Mouse (Mus musculus) heart, embryonic 11.5 days (tissue): ENCODE results near the gene Atxn1. TPM values are rescaled to one million over a fixed set of nuclear protein-coding genes. Genes with fewer than 3 reads are reported as not detected.

Source experiments
- ATAC-seq: fragments of 200-750 bp; cut with Nextera tagmentation; replicated peaks from 2 replicates; pipeline ENCODE4 v1.8.0; 2017; ENCODE audit warnings: moderate library complexity; ENCODE audit not compliant: insufficient number of reproducible peaks, low FRiP score, low TSS enrichment
- H3K27ac ChIP-seq: fragments of 300-500 bp; sonication (generic); 2 replicates; pipeline ENCODE4 v1.5.1; 2014; ENCODE audit warnings: mild to moderate bottlenecking, low read depth, low read length
- H3K27me3 ChIP-seq: fragments of 300-500 bp; sonication (generic); 2 replicates; pipeline ENCODE4 v1.6.1; 2014; ENCODE audit warnings: mild to moderate bottlenecking, low read length, mixed read lengths; ENCODE audit not compliant: control insufficient read depth, insufficient read depth
- H3K36me3 ChIP-seq: fragments of 300-500 bp; sonication (generic); 2 replicates; pipeline ENCODE4 v1.6.1; 2014; ENCODE audit warnings: mild to moderate bottlenecking, low read length, moderate library complexity, mixed read lengths; ENCODE audit not compliant: control insufficient read depth, insufficient read depth
- H3K4me1 ChIP-seq: fragments of 300-500 bp; sonication (generic); 2 replicates; pipeline ENCODE4 v1.6.1; 2014; ENCODE audit warnings: low read length; ENCODE audit not compliant: control insufficient read depth, insufficient read depth
- H3K4me2 ChIP-seq: fragments of 300-500 bp; sonication (generic); 2 replicates; pipeline ENCODE4 v1.6.1; 2014; ENCODE audit warnings: mild to moderate bottlenecking, moderate library complexity
- H3K4me3 ChIP-seq: fragments of 300-500 bp; sonication (generic); 2 replicates; pipeline ENCODE4 v1.5.1; 2014; ENCODE audit warnings: low read depth, low read length
- H3K9ac ChIP-seq: fragments of 300-500 bp; sonication (generic); 2 replicates; pipeline ENCODE4 v1.6.1; 2014; ENCODE audit warnings: mild to moderate bottlenecking, low read depth, low read length, moderate library complexity
- H3K9me3 ChIP-seq: fragments of 300-500 bp; sonication (generic); replicated peaks from 2 replicates; pipeline ENCODE4 v1.6.1; 2016; ENCODE audit warnings: low read length; ENCODE audit not compliant: control insufficient read depth
- WGBS: fragments of 180-500 bp; shearing (Covaris S2); extraction: QIAGEN DNeasy Blood & Tissue Kit; methylation state at CpG from one replicate; pipeline ENCODE4 v1.1.7; 2014; ENCODE audit not compliant: insufficient replicate concordance; 5-methylcytosine and 5-hydroxymethylcytosine counted together
- polyA plus RNA-seq: library from polyadenylated mRNA; unstranded; fragments of >200 nt; fragmentation: Nextera tagmentation; extraction: Ambion mirVana; gene quantifications from 2 replicates; pipeline ENCODE4 v1.2.1, GENCODE M21; 2014

Gene Atxn1
- polyA plus RNA-seq, 1 experiment from 2014 or later, result 6.4 TPM

DNA sequence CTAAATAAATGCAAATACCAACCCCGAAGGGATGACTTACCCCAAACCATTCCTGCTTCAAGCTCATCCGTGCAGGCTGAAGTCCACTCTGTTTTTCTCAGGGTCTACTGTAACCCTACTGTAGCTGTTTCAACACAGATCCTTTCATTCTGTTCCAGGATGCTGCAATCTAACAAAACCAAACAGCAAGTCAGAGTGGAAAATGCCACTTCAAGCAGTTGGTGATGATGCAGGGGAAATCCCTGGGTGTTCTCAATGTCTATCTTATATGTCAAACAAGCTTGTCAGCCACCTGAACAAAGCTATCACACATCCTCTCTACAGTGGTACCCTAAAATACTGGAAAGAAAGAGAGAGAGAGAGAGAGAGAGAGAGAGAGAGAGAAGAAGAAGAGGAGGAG lies 112.5 kb downstream of the Atxn1 start:
- no peaks in the 10 kb centered on the region for H3K27me3 ChIP-seq
- 62% methylated on average over 2 of the region's 2 CpGs for whole genome bisulfite sequencing
- H3K27ac ChIP-seq, result no peak overlapping the region

DNA sequence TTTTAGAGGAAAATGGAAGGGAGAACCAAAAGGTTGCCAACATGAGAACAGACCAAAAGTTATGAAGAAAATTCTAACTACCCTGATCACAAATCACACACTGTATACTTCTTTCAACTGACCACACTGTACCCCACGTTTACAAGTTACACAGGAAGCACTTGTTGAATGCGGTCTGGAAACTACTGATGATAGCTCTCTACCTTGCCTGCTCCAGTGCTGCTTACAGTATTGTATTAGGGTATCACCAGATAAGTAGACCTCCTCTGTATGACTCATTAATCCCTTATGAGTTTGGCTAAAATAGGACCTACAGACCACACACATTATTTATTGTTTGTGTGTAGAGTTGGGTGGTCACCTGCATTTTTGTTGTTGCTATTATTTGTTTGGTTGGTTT lies 113.1 kb downstream of the Atxn1 start:
- H3K27me3 ChIP-seq, result no peaks in the 10 kb centered on the region
- 75% methylated on average over 2 of the region's 2 CpGs for WGBS
- peaks cover 17% of the 10 kb centered on the region for H3K4me1 ChIP-seq
- no peaks in the 10 kb centered on the region for H3K36me3 ChIP-seq
- H3K9me3 ChIP-seq, result no peaks in the 10 kb centered on the region
- no peak overlapping the region for H3K9ac ChIP-seq
- H3K27ac ChIP-seq, result no peak overlapping the region
- no peak for ATAC-seq
- H3K4me2 ChIP-seq, result no peak overlapping the region
- H3K4me3 ChIP-seq, result no peak overlapping the region

More for the DNA sequence above, 112.5 kb downstream of the Atxn1 start:
- Histone ChIP-seq H3K36me3 (no peaks in the 10 kb centered on the region), H3K9me3 (no peaks in the 10 kb centered on the region), H3K4me1 (peaks cover 17% of the 10 kb centered on the region), H3K9ac (no peak overlapping the region), H3K4me3 (no peak overlapping the region), H3K4me2 (no peak overlapping the region)
- no peak for ATAC-seq

DNA sequence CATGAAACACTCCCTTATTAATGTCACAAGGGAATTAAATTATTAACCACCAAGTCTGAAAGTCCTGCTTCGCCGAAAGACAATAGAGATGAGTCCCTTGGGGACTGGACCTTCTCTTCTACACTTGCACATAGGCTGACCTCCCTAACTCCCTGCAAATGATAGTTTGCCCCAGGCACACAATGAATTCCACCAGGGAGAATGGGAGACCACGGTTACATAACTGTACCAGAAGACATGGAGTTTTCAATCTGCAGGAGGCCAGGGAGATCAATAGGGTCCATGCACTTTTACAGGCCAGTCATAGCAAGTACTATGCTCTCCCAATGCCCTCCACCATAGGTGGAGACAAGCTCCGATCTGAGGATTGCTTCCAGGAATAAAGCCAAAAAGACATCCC lies 113.7 kb downstream of the Atxn1 start:
- H3K27ac ChIP-seq, result peak overlapping the region; percentile 15; the same call in 1 of the 2 replicates
- no peaks in the 10 kb centered on the region for H3K36me3 ChIP-seq
- no peaks in the 10 kb centered on the region for H3K27me3 ChIP-seq
- H3K9ac ChIP-seq, result no peak overlapping the region
- ATAC-seq, result no peak
- no peak overlapping the region for H3K4me2 ChIP-seq
- H3K4me3 ChIP-seq, result no peak overlapping the region
- WGBS, result 86% methylated on average over 4 of the region's 4 CpGs
- H3K4me1 ChIP-seq, result peaks cover 14% of the 10 kb centered on the region
- H3K9me3 ChIP-seq, result no peaks in the 10 kb centered on the region

DNA sequence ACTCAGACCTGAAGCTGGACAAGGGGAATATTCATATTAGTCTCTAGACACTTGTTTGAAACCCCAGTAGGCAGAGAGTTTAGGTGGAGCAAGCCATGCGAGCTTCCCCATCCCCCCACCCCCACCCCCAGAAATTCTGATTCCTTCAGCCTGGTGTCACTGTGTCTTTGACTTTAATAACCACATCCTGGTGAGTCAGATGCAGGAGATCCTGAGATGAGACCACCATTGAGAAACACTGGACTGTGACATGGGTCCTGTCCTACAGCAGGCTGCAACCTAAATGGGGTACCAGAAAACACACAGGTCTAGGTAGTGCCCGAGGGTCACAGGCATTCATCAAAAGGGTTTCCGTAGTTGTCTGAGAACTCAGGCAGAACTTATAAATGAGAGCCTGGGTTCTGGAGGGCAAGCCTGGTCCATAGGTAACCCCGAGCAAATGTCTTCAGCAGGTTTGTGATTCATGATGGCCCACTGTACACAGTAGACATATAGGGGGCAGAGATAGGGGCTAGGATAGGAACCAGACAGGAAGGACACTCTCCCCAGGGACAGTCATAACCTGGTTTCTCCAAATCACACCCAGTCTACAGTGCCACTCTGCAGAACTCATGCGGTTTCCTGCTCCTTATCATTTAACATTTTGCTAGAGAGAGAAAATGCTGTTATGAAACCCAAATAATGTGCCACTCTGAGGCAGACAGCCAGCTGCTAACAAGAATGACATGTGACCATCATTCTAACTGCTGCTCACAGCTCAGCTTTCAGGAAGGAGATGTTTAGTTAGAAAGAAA lies 114.4 kb downstream of the Atxn1 start:
- WGBS, result 73% methylated on average over 5 of the region's 5 CpGs
- no peak overlapping the region for H3K9ac ChIP-seq
- ATAC-seq, result no peak
- H3K4me1 ChIP-seq, result peaks cover 13% of the 10 kb centered on the region
- no peak overlapping the region for H3K4me3 ChIP-seq
- H3K27me3 ChIP-seq, result no peaks in the 10 kb centered on the region
- H3K36me3 ChIP-seq, result no peaks in the 10 kb centered on the region
- H3K27ac ChIP-seq, result peak overlapping the region; percentile 22
- peak overlapping the region; percentile 28 for H3K4me2 ChIP-seq
- no peaks in the 10 kb centered on the region for H3K9me3 ChIP-seq

DNA sequence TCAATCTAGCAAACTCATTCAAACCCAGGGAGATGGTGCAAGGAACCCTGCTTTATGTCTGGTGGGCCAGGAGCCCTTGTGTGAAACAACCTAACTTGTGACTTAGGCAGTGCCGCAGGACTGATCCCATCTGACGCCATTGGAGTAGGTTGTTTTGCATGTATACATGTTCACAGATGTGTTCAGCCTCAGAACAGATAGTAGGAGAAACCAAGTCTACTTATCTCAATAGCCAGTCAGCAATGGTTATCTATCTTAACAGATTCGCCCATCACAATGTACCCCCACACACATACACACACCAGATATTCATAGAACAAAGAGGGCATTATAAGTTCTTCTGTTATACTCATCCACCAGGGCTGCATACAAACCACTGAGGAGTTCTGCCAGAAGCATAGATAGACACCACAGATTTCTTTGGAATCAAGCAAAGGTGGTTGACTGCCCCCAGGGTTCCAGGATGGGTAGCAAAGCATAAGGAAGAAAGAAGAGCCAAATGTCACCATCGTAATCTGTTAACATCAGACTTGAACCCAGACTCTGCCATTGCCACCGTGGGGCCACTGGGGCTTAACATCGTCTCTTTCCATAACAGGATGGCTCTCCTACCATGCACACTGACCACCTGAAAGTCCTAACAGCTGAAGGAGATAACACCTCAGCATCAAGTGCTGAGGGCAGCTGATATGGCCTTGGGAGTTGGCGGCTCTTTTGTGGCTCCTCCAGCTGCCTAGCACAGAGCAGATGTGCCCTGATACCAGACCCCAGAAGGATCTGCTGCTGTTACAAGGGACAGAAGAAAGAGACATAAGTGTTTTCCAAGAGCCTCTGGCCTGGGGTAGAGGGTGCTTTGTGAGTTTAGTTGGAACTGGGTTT lies 115.4 kb downstream of the Atxn1 start:
- H3K27me3 ChIP-seq, result no peaks in the 10 kb centered on the region
- H3K4me3 ChIP-seq, result no peak overlapping the region
- H3K4me1 ChIP-seq, result peaks cover 13% of the 10 kb centered on the region
- H3K36me3 ChIP-seq, result no peaks in the 10 kb centered on the region
- no peaks in the 10 kb centered on the region for H3K9me3 ChIP-seq
- H3K9ac ChIP-seq, result no peak overlapping the region
- peak overlapping the region; percentile 76 for H3K27ac ChIP-seq
- no peak overlapping the region for H3K4me2 ChIP-seq
- ATAC-seq, result peak; percentile 95
- WGBS, result 56% methylated on average over 7 of the region's 7 CpGs

DNA sequence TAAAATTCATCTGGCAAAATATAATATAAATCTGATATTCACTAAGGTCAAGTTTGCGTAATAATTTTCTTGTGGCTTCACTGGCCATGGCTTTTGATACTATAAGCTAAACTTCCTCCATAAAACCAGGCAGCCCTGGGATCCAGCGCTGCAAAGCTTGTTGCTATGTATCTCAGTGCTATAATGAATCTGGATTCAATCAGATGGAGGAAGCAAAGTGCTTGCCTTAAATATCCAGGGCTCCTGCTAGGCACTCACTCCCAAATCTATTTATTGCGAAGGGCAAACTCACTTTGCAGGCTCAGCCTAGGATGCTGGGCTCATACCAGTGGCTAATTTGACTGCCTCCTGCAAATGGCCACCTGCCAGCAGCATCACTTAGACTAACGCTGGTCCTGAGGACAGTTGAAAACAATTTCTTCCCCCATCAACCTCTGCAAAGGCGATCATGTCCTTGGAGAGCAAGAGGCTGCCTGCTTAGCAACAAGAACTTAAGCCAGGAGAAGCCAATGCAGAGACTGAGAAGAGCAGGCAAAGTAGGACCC lies 122.2 kb downstream of the Atxn1 start:
- Histone ChIP-seq H3K27me3 (no peaks in the 10 kb centered on the region), H3K27ac (no peak overlapping the region), H3K36me3 (no peaks in the 10 kb centered on the region), H3K9ac (no peak overlapping the region), H3K4me1 (no peaks in the 10 kb centered on the region; the same call in 1 of the 2 replicates), H3K9me3 (no peaks in the 10 kb centered on the region), H3K4me2 (no peak overlapping the region), H3K4me3 (no peak overlapping the region)
- no peak for ATAC-seq
- WGBS, result 73% methylated on average over 5 of the region's 5 CpGs

DNA sequence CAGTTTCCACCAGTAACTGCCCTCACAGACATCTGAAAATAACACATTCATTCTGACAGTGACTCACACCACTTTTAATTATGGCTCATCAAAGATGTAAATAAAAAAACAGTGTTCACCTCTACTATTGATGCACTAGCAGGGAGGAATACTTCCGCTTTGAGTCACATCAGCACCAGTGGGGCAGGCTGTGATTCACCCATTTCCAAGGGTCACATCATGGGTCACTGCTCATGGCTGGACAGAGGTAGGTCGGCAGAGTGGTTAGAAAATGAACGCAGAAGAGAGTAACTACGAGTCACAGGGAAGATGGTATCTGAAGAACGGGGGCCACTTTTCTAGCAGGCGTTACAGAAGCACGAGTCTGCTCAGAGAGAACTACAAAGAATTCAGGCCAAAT lies 124.9 kb downstream of the Atxn1 start:
- Histone ChIP-seq H3K9me3 (no peaks in the 10 kb centered on the region), H3K4me3 (no peak overlapping the region), H3K36me3 (no peaks in the 10 kb centered on the region; the same call in 1 of the 2 replicates), H3K4me1 (no peaks in the 10 kb centered on the region; the same call in 1 of the 2 replicates), H3K4me2 (no peak overlapping the region), H3K27ac (peak overlapping the region; percentile 22; the same call in 1 of the 2 replicates), H3K9ac (no peak overlapping the region), H3K27me3 (no peaks in the 10 kb centered on the region)
- ATAC-seq, result no peak
- WGBS, result 78% methylated on average over 7 of the region's 7 CpGs

DNA sequence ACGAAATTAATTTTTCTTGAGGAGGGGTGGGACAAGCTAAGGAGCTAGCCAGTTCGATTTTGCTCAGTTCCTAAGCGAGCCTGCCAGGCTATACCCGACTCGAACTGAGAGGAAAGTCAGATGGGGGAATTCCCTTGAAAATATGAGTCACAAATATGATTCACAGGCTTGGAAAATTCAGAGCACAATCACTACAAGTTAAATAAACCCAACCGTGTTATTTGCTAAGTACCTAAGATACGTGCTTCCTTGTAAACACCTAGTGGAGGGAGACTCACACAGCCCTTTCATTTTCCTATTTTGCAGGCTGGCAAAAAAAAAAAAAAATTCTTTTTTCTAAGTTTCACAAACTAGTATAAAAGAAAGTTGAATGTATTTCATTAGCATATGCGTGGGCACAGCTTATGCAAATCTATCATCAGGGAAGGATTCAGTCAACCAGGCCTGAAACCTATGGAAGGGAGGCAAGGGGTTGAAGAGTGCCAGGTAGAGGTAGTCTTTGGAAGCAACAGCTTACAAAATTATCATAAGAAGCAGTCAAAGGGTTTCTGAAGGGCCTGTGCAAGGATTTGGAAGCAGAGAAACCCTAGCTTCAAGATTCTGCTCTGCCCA lies 127.1 kb downstream of the Atxn1 start:
- no peaks in the 10 kb centered on the region for H3K27me3 ChIP-seq
- no peaks in the 10 kb centered on the region; the same call in 1 of the 2 replicates for H3K36me3 ChIP-seq
- 0 out of 2 replicates have a peak, but pooled peaks cover 2% of the 10 kb centered on the region for H3K9me3 ChIP-seq
- H3K27ac ChIP-seq, result no peak overlapping the region
- ATAC-seq, result no peak
- H3K4me1 ChIP-seq, result no peaks in the 10 kb centered on the region; the same call in 1 of the 2 replicates
- 86% methylated on average over 8 of the region's 8 CpGs for WGBS
- H3K4me2 ChIP-seq, result no peak overlapping the region
- no peak overlapping the region for H3K9ac ChIP-seq
- no peak overlapping the region for H3K4me3 ChIP-seq
